Mouse (Mus musculus) A20 (cell line): ENCODE data around the gene Ostf1.

Experiments used
- DNase-seq: peaks from one replicate; pipeline ENCODE4 v3.0.0-alpha.2; 2011; ENCODE audit warnings: low read depth, low spot score

Gene Ostf1

DNA sequence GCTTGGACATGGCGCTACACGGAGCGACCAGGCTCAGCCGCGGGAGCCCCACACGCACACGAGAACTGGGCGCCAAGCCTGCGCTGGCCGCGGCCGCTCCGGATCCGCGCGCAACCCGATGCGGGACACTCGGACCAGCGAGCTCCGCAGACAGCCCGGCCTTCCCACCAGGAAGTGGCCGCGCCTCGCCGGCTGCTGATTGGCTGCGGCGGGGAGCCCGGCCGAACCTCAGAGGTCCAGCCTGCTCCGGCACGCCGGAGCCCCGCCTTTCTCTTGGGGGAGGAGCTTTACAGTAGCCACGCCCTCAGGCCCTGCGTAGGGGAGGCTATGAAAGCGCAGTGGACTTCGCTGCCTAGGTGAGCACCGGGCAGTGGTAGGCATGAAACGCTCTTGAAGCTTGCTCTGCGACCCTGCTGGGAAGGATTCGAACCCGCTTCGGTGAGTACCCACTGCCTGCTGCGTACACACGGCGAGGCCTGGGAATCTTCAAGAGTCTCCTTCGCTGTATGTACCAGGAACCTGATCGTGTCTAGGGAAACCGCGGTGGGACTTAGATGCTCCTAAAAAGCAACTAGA, at the start of gene Ostf1, which contains the start of gene Nmrk1:
Ostf1 (minus strand) TSS at position 180 of the 576 bp plus-strand sequence.
Nmrk1 (plus strand) TSS at position 307 of the 576 bp plus-strand sequence.
- peak; percentile 94 for DNase-seq

DNA sequence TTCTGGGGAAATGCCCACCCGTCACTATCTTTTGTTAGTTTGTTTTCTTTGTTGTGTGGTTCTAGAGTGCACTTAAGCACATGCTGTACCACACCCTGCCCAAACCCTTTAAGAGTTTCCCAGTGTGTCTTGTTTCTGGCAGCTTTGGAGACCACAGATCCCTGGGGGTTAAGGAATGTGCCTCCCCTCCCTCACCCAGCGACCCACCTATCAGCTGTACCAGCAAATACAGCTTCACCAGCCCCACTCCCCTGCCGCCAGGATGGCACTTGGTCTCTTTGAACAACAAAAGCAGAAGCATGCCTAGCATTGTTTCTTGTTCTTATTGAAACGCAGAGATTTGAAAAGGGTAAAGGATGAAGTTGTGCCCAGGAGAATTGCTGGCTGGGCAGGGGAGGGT, 41.5 kb upstream of the Ostf1 start:
- DNase-seq: peak; percentile 13

DNA sequence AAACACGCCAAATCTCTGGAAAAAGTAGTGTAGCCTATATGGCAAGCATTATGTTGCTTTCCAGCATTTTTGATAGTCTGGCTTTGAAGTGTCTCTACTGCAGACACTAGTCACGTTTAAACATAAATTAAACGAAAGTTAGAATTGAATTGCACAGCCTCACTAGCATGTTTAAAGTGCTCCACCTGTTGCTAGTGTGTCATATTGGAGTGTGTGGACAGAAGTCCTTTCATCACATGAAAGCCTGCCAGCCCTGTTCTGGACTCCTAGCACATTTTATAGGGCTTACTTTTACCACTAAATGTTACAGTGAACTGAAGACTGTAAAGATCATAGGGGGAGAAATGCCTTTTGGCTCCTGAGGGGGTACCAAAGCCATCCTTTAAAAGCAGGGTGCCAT, 40.9 kb upstream of the Ostf1 start:
- DNase-seq: peak; percentile 13

DNA sequence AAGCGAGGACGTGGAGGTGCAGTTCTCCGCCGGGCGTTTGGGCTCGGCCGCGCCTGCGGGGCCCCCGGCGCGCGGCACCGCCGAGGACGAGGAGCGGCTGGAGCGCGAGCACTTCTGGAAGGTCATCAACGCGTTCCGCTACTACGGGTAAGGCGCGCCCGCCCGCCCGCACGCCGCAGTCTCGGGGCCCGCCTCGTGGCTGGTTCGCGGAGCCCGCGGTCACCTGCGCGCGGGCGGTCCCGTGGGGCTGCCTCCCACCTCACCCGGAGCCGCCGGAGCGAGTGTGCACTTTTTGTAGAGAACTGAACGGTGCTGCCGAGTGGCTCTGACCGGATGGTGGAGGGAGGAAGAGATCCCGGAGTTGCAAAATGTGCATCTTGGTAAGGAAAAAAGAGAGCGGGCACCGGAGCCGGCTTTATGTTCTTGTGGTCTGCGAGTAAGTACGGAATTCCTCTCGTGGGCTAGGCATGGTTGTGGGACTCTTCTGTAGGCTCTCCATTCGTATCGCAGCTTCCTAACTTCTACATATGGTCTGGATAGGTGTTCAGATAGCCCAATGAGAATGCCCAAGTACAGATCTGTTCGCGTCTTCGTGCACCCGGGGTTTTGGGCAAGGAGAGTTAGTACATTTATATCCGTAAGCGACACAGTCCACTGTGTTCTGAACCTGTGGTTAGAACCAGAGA, 39.6 kb upstream of the Ostf1 start:
- DNase-seq: peak; percentile 70

DNA sequence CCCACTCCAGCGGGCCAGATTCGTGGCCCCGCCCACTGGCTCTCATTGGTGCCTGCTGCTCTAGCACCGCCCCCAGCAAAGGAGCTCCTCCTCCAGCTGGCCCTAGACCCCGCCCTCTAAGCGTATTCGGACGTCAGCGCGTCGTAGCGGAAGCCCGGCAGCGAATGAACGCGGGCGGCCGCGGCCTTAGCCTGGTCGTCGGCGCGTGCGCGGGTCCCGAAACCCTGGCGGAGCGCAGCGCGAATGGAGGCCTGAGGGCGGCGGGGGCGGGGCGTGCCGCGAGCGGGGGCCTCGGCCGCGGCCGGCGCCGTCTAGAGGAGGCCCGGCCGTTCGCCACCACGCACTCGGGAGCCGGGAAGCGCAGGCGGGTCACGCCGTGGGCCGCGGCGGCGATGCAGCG, 39.0 kb upstream of the Ostf1 start, which contains the start of gene Carnmt1:
Carnmt1 (plus strand) TSS at position 157 of the 400 bp plus-strand sequence.
- DNase-seq: peak; percentile 98

DNA sequence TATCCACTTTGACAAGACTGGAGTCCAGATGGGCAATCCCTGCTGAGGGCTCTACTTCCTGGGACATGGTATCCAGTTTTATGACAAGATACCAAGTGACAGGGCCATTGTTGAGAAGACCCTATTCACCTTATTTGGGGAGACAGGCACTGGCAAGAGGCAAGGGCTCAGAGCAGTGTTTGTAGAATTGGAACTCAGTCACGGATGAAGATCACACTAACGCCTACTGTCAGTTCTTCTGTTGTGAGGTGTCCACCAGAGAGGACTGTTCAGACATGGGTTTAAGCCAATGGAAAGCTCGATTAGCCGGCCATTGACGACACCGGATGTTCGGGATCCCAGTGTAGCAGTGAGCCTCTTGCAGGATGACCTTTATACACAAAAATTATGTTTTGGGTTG, 37.9 kb upstream of the Ostf1 start:
- no peak for DNase-seq

DNA sequence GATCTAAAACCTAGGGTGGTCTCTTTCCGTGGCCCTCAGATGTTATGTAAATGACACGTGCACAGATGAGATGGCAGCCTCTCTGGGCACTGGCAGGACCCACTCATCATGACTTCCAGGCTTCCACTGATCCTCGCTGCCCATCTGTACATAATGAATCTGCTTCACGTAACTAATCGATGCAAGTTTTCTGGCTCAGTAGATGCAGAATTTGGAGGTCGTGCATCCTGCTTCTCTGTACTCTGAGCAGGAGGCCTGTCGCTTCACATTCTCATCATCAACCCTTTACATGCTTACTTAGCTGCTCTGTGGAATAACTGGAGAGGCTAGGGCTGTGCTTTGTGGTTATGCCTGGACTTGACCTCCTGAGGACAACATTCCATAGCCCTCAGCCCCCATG, 35.3 kb upstream of the Ostf1 start:
- DNase-seq: no peak

DNA sequence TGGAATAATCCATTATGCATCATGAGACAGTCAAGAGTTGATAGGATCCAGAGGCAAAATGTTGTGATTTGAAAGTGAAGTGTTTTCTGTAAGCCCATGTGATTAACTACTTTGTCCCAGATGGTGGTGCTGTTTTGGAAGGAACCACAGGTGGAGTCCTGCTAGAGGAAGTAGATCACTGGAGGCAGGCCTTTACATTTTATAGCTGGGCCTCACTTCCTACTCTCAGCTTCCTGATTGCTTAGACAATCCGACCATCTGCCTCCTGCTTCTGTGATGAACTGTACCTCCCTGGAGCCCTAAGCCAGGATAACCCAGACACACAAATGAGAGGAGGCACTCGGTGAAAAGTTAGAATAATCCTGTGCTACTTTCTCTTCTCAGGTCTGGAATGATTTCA, 32.3 kb upstream of the Ostf1 start:
- peak; percentile 68 for DNase-seq

DNA sequence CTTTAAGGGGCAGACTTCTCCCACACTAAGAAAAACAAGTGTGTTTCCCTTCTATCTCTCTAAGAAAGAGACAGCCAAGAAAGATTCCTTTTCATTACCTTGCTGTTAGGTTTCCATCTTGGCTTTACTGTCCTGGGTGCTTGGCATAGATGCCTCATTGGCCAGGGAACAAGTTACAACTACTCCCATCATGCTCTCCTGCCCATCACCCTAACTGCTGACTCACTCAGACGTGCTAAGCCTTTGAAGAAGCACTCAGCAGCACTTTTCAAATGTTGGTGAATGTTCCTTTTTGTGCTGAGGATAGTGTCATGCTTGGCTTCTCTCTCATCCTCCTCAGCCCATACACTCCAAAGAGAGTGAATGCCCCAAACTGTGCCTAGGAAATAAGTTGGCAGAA, 30.1 kb upstream of the Ostf1 start:
- DNase-seq: no peak

DNA sequence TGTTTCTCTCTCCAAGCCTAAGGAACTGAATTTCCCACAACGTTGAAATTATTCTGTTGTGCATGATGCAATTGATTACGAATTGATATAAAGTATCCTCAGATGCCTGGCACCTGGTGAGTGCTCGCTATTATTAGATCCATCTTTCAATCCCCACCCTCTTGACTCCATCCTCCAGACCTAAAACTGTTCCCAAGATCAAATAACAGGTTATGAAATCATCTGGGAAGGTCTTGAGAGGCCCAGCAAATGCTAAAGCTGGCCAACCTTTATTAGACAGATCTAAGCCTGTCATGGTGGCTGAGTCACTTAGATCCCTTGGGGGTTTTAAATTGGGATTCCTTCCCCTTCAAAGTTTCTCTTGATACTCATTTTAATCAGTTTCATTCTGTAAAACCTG, 28.8 kb upstream of the Ostf1 start:
- DNase-seq: no peak

DNA sequence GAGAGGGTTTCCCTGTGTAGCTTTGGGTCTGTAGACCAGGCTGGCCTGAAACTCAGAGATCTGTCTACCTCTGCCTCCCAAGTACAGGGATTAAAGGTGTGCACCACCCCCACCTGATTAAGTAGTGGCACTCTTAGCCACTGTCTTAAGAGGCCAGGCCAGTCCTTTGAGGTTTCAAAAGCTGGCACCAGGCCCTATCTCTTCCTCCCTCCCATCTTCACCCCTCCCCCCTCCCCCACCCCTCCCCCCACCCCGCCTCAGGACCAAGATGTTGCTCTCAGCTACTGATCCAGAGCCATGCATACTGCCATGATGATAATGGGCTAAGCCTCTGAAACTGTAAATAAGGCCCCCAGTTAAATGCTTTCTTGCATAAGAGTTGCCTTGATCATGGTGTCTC, 27.7 kb upstream of the Ostf1 start:
- DNase-seq: no peak

DNA sequence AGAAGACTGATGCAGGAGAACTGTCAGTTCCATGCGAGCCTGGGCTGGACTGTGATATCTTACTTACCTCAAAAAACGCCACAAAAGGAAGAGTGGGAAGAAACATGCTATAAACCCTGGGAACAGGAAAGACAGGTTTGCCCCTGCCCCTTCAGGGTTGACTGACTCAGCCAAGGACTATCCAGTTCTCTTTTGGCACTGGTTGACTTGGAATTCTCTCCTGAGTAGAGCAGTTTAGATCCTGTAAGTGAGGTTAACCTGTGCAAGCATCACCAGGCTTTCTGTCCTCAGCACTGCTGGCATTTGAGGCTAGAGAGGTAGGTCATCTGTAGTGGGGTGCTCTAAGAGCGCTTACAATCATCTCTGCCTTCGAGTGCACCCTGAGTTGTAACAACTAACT, 26.9 kb upstream of the Ostf1 start:
- no peak for DNase-seq

DNA sequence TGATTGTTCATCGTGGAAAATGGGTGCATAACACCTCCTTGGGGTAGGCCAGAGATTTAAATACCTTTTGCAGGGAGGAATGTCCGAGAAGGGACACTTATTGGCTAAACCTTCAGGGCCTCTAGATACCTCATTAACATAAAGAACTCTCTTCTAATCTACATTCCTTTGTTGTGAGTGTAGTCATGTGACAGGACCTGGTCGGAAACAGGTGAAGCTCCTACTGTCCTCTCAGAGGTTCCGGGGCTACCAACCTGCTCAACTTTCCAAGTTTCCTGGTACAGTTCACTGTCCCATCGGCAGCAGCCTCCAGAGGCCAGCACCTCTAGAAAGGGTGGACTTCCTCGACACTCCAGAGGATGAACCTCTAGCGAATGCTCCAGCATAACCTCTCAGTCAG, 24.4 kb upstream of the Ostf1 start:
- no peak for DNase-seq

DNA sequence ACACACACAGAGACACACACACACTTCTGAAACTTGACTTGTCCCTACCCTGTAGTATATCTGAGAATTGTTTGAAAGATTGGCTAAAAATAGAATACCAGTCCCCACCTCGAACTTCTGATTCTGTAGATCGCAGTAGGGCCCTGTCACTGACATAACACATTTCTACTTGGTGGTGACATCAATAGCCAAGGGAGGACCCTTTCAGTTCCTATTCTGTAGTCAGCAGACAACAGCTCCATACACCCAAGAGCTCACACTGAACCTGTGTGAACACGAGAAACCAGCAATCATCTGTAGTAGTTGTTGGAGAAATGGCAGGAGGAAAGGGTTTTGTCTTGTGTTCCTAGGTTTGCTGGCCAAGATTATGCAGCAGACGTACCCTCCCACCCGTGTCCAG, 23.4 kb upstream of the Ostf1 start:
- DNase-seq: no peak

DNA sequence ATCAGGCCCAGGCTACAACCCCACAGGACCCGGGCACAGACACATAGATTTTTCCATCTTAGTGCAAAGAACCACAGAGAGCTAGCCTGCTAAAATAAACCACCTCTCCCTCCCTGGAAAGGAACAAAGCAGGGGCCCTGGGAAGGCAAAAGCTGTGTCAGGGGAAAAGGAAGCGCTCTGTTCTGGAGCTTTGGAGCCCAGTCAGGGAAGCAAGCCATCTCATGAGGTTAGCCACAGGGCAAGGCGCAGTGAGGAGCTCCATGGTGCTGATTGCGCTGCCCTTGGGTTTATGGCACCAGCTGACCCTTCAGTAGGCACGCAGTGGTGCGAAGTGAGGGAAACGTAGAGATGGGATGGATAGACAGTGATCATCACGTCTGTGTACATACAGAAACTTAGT, 22.7 kb upstream of the Ostf1 start:
- DNase-seq: no peak

DNA sequence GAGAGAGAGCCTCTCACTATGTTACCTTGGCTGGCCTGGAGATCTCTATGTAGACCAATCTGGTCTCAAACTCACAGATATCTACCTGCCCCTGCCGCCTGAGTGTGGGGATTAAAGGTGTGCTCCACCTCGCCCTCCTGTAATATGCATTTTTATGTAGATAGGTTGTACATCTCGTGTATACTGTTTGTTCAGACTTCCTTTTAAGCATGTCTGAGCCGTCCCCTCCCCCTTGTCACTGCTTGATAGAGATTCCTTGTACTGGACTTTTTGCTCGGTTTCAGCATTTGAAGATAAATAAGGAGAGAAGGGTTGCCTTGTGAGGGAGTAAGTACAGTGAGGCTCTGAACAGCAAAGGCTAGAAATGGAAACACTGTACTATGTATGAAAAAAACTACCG, 21.4 kb upstream of the Ostf1 start:
- DNase-seq: no peak

DNA sequence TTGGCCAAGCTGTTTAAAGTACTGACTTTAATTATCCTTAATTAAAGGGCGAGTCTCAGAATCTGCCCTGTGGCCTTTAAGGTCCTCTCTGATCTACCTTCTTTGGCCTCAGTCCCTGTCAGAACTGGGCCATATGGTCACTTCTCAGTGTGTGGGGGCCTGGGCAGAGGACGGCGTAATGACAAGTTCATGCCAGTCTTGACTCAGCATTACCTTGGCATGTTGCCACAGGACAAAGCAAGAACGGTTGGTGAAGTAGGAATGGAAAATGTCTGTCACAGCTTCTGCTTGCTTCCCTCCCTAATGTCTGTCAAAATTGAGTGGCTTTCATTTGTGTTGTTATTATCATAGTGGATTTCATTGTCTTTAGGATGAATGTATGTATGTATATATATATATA, 21.0 kb upstream of the Ostf1 start:
- DNase-seq: no peak

DNA sequence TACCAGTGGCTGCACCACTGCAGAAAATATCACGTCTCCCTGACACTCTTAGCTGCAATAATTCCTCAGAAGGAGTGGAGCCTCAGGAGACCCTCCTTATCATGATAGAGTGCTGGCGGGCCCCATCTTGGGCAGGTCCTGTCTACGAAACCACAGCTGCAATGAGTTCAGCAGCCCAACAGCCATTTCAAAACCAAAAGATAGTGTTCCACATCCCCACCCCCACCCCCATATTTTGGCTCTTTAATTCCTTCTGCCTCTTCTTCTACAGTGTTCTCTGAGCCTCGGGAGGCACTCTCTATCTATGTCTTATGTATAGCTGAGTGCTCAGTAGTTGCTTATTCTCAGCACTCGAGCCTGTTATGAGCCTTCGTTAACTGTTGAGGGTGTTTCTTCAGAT, 18.9 kb upstream of the Ostf1 start:
- DNase-seq: no peak

DNA sequence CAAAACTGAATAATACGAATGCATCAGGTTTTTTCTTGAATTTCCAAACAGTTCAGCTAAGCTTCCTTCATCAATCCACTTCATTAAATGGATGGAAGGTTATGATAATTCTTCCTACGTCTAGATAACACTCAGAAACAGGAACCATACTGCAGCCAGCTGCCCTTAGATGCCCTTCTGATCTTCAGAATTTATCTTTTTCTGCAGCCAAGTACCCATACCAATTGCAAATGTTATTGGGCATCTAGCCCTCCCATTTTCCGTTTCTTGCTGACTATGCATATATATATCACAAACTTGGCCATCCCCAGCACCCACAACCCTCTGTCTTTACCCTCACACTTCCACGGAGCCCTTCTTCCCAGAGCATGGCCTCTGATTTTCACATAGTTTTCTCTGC, 18.3 kb upstream of the Ostf1 start:
- no peak for DNase-seq

DNA sequence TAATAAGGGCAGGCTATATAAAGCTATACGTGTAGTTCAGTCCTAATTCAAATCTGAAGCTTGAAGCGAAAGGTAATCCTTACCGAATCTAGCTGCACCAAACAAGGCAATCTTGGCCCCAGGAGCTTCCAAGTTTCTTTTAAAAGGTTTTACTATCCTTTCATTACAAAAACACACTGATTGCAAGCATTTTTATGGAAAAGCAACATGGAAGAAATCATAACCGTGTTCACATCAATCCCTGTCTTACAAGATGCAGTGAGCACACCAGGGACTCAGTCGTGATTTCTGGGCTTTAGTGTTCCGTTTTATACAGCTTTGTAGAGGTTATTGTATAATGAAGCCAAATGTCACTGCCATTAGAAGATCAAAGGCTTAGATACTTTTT, 16.9 kb upstream of the Ostf1 start:
- DNase-seq: no peak

DNA sequence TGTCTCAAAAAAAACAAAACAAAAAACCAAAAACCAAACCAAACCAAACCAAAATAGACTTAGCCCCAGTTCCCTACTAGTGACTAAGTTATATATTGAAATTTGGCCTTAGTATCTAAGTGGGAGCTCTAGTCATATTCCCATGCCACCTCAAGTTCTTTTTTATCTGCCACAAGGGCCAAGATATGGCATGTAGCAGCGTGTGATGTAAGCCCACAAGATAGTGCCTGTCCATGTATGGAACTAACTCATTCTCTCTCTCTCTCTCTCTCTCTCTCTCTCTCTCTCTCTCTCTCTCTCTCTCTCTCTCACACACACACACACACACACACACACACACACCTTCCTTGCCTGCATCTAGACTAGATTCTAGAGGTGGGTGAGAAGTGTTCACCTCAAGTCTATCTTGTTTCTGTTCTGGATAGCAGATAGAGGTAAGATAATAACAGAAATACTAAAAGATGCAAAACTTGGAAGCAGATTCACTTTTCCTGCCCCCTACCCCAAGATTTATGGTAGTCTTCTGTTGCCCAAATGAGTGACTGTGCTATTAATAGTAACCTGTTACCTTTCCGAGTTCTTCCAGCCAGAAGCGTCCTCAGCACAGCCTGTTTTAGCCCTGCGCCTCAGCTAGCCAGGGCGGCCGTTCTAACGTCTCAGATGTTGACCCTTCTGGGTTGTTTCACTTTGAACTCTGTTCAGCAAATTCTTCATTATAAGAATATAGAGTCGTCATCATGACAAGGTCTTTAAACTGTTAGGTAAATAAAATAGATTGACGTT, 16.3 kb upstream of the Ostf1 start:
- no peak for DNase-seq

DNA sequence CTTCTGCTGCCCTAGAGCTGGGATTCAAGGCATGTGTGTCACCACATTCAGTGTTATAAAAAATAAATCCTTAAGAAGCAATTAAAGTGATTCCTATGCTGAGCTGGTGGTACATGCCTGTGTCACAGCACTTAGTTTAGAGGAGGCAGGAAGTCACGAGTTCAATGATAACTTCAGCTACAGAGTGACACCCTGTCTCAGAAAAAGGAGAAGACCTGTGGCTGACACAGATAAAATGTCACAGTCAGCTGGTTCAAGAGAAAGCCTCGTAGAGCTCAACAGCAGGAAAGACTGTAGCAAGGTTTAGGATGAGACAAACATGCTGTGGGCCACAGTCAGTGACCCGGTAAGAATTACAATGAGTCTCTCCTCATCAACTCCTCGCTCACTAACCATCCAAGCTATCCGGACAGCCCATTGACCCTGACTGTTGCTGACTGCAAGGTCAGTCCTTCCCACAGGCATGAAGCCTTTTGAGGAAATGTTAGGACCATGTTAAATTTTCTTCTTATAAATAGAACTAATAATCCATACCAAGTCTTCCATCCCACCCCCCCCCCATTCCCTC, 15.3 kb upstream of the Ostf1 start:
- DNase-seq: peak; percentile 32

DNA sequence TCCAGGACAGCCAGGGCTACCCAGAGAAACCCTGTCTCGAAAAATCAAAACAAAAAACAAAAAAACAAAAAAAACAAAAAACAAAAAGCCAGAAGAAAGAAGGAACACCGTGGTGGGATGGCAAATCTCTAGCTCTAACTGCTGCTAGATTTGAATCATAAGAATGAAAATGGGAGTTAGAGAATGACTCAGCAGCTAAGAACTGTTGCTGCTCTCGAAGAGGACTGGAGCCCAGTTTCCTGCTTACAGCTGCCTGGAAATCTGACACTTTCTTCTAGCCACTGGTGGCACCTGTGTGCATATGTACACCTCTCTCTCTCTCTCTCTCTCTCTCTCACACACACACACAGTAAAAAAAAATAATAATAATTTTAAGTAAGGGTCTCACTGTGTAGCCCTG, 14.8 kb upstream of the Ostf1 start:
- peak; percentile 48 for DNase-seq
